ENCODE assay signal across 10 mouse cellular contexts in the genomic region with DNA sequence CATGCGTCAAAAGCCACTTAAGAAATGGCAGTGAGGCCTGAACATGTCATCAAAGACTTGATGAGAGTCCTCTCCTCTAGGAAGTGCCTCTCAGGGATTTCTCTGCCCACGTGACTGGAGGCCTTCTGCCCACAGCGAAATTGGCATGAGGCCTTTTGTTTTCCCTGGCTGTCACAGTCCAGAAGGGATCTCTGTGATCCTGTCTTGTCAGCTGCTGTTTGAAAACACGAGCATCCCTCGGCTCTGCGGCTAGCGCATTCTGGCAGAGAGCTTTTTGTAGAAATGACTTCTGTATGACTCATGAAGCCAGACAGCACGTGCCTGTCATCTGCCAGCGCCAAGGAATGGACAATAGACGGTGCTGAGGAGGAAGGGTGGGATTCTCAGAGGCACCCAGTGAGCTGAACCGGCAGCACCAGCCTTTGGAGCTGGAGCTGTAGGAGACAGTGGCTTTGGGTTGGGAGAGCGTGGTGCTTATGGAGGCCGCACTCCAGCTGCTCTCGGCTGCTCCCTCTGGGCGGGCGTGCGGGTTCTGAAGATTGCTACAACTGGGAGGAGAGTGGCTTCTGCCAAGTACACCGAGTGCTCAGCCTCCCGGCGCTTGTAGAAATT. TPM values are rescaled to one million over a fixed set of nuclear protein-coding genes. Genes with fewer than 3 reads are reported as not detected.
A peak's percentile ranks its signal among the peaks of the same experiment; 100 is the strongest.
DNase-seq lines count a peak whose midpoint lies in the region; ATAC-seq lines count a peak whose summit lies in the region.
"Had no signal": no experiment of that assay in that cellular context is flagged by ENCODE, and none has a peak within 500 bp of the region (broad histone marks: within the 10 kb centered on the region; RNA-seq: fewer than 3 reads in every experiment).

No protein-coding gene starts in this region.

- H3K9me3 ChIP-seq in hindbrain, embryonic 12.5 days (replicated peaks): no peaks in the 10 kb centered on the region
- H3K9me3 ChIP-seq in hindbrain, embryonic 10.5 days: no peaks in the 10 kb centered on the region
- no peaks in the 10 kb centered on the region for H3K9me3 ChIP-seq in lung, embryonic 16.5 days (ENCODE audit: control insufficient read depth, low read length)
- H3K9me3 ChIP-seq: neural tube, embryonic 12.5 days had no signal

- no peak overlapping the region for H3K4me2 ChIP-seq in hindbrain, embryonic 12.5 days (replicated peaks)
- H3K4me2 ChIP-seq in lung, embryonic 16.5 days (ENCODE audit: low read depth, low read length): no peak overlapping the region
- H3K4me2 ChIP-seq: neural tube, embryonic 12.5 days had no signal

- H3K27ac ChIP-seq in hindbrain, embryonic 12.5 days: no peak overlapping the region; the same call in 1 of the 2 replicates
- no peak overlapping the region for H3K27ac ChIP-seq in hindbrain, embryonic 10.5 days
- H3K27ac ChIP-seq in lung, embryonic 16.5 days (ENCODE audit: low read length): peak overlapping the region; percentile 55
- H3K27ac ChIP-seq: neural tube, embryonic 12.5 days had no signal

- no peak overlapping the region for H3K9ac ChIP-seq in hindbrain, embryonic 12.5 days
- H3K9ac ChIP-seq in lung, embryonic 16.5 days (ENCODE audit: low read length): no peak overlapping the region
- H3K9ac ChIP-seq: neural tube, embryonic 12.5 days had no signal

- peaks cover 80% of the 10 kb centered on the region for H3K36me3 ChIP-seq in hindbrain, embryonic 12.5 days
- peaks cover 74% of the 10 kb centered on the region for H3K36me3 ChIP-seq in hindbrain, embryonic 10.5 days
- peaks cover 22% of the 10 kb centered on the region for H3K36me3 ChIP-seq in lung, embryonic 16.5 days (ENCODE audit: control insufficient read depth, insufficient read depth, low read length)

- 81% methylated on average over 20 of the region's 20 CpGs for WGBS in hindbrain, embryonic 12.5 days
- 83% methylated on average over 20 of the region's 20 CpGs for WGBS in hindbrain, embryonic 10.5 days
- WGBS in lung, embryonic 16.5 days: 62% methylated on average over 20 of the region's 20 CpGs

- H3K4me1 ChIP-seq in hindbrain, embryonic 12.5 days: no peaks in the 10 kb centered on the region
- H3K4me1 ChIP-seq in hindbrain, embryonic 10.5 days (replicated peaks): no peaks in the 10 kb centered on the region
- H3K4me1 ChIP-seq in lung, embryonic 16.5 days (replicated peaks; ENCODE audit: control insufficient read depth, insufficient read depth, low read length): peaks cover 8% of the 10 kb centered on the region
- H3K4me1 ChIP-seq: neural tube, embryonic 12.5 days had no signal

- no peaks in the 10 kb centered on the region for H3K27me3 ChIP-seq in hindbrain, embryonic 12.5 days
- no peaks in the 10 kb centered on the region for H3K27me3 ChIP-seq in hindbrain, embryonic 10.5 days (ENCODE audit: insufficient read depth, poor library complexity, severe bottlenecking)
- H3K27me3 ChIP-seq in lung, embryonic 16.5 days (ENCODE audit: control insufficient read depth, insufficient read depth, low read depth, low read length): no peaks in the 10 kb centered on the region
- H3K27me3 ChIP-seq: CH12.LX; neural tube, embryonic 12.5 days had no signal

- H3K4me3 ChIP-seq in hindbrain, embryonic 12.5 days: no peak overlapping the region
- H3K4me3 ChIP-seq in hindbrain, embryonic 10.5 days: no peak overlapping the region
- no peak overlapping the region for H3K4me3 ChIP-seq in lung, embryonic 16.5 days (ENCODE audit: low read length)
- H3K4me3 ChIP-seq: neural tube, embryonic 12.5 days had no signal

- DNase-seq in hindbrain, embryonic 10.5 days (ENCODE audit: low spot score): no peak
- peak; percentile 60 to 71 for DNase-seq in cerebellum, adult 18-20 months
- DNase-seq in gastrocnemius, postnatal 25 days: peak; percentile 57
- peak; percentile 58 to 81 for DNase-seq in kidney, postnatal 25 days
- DNase-seq in testis, postnatal 10 days (ENCODE audit: low spot score): peak; percentile 59
- DNase-seq in natural killer cell, adult 2 months (ENCODE audit: low spot score in 2 of 2): no peak

- 0 out of 2 replicates have a peak, but pooled peaks have one; percentile 43 for ATAC-seq in hindbrain, embryonic 12.5 days (ENCODE audit: low FRiP score)
- peak; percentile 77 for ATAC-seq in lung, embryonic 16.5 days (ENCODE audit: low read depth)

RNA-seq across cellular contexts. Expression of gene Smarcal1, which starts 10.4 kb away (rescaled TPM):
- polyA plus RNA-seq in hindbrain, embryonic 12.5 days (2016; fragmentation: Nextera tagmentation; extraction: Ambion mirVana): 31.2 and 34.5 TPM in 2 replicates
- 31.6 and 32.0 TPM in 2 replicates for polyA plus RNA-seq in hindbrain, embryonic 10.5 days (2016; fragmentation: Nextera tagmentation; extraction: Ambion mirVana)
- total RNA-seq in gastrocnemius, postnatal 25 days (2021): 10 to 100 TPM; 16.4 to 17.1 TPM
- 25.9 and 27.4 TPM in 2 replicates for polyA plus RNA-seq in lung, embryonic 16.5 days (2015; fragmentation: Nextera tagmentation; extraction: Ambion mirVana)

RNA-seq across cellular contexts. Expression of gene March4, which starts 56.7 kb away (rescaled TPM):
- 2.9 and 4.3 TPM in 2 replicates for polyA plus RNA-seq in hindbrain, embryonic 12.5 days (2016; fragmentation: Nextera tagmentation; extraction: Ambion mirVana)
- polyA plus RNA-seq in hindbrain, embryonic 10.5 days (2016; fragmentation: Nextera tagmentation; extraction: Ambion mirVana): 0.24 and 0.92 TPM in 2 replicates
- under 1 TPM; 0.13 to 0.41 TPM for total RNA-seq in gastrocnemius, postnatal 25 days (2021)
- polyA plus RNA-seq in lung, embryonic 16.5 days (2015; fragmentation: Nextera tagmentation; extraction: Ambion mirVana): 0.03 and 0.10 TPM in 2 replicates

Comparison
In these comparisons a context has a peak if more than half of its experiments do, and no peak if none do; other contexts are left out.
1. DNase-seq: peak in cerebellum, adult 18-20 months (2 of 2), gastrocnemius, postnatal 25 days (single experiment), kidney, postnatal 25 days (2 of 2) and testis, postnatal 10 days (single experiment); none in hindbrain, embryonic 10.5 days (single experiment) and natural killer cell, adult 2 months (0 of 2).